Mouse (Mus musculus): ENCODE measurements around the gene Gm14443.
"Not testable (repeated sequence)": the region's sequence is repeated elsewhere in the genome, so short reads cannot be mapped to it uniquely, and the experiment has no call there.

Gm14443 gene

DNA sequence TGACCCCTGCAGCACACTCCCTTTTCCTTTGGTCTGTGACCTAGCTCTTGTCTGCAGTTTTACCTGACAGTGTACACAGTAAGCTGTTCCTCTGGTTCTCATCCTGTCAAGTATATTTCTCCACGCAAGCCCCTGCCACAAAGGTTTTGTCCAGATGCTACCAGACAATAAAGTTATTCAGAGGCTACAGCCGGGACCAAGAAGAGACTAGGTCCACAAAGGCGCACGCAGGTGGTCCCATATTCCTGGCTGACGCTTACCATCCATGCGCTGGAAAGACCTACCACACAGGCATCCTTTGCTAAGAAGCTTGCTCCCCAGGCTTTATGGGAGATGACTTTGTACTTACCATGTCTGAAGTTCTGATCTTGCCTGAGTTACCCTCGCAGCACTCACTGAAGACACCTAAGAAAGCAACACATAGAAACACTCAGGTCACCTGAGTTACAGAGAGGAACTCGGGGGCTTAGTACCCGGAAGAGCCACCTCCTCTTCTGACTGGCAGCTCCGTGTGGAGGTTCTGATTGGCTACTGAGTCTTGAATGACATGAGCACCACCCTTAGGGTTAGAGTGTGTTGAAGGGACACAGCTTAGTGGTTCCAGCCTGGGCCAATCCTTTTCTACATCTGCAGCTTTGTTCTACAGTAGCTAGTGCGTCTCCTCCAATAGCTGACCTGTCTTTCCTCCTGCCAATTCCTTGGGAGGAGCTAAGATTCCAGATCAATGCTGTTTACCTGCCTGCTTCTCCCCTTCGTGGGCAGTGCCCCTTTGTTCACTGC, at the start of gene Gm14443:
Gm14443 (minus strand) TSS at position 471 of the 780 bp plus-strand sequence.
- not testable (repeated sequence) for DNase-seq

DNA sequence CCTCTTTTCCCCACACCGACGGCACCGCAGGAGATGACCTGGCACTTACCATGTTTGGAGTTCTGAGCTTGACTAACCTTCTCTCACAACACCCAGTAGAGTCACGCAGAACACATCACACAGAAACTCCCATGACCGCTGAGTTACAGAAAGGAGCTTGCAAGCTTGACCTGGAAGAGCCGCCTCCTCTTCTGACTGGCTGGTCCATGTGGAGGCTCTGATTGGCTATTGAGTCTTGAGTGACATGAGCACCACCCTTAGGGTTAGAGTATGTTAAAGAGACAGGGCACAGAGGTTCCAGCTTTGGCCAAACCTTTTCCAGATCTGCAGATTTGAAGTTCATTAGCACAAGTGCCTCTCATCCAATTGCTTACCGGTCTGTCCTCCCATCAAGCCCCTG, 31.1 kb upstream of the Gm14443 start, which contains the start of gene Gm14391:
Gm14391 (minus strand) TSS at position 186 of the 400 bp plus-strand sequence.
- not testable (repeated sequence) for DNase-seq

DNA sequence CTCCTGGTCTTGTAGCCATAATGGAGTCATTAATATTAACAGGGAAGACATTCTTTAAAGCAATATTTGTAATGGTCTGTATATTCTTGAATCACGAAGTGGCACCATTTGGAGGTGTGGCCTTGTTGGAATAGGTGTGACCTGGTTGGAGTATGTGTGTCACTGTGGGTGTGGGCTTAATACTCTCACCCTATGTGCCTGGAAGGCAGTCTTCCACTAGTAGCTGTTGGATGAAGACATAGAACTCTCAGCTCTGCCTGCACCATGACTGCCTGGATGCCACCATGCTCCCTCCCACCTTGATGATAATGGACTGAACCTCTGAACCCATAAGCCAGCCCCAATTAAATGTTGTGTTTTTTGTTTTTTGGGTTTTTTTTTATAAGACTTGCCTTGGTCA, 3.3 kb upstream of the Gm14443 start:
- DNase-seq: not testable (repeated sequence)

DNA sequence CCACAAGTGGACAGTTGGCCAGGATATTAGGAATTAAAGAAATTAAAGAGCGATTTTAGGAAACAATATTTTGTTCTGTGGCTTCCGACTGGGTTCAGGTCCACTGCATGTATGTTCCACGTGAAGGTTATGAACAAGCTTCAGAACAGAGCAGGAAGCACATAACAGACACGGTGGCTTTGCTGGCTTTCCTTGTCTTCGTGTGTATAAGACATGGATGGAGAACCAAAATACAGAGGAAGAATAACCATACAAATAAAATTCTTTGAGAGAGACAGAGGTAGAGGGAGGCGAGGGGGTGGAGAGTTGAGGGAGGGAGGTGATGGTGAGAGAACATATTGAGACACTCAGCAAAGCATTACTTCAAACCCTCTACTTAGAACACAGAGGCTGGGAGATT, 641 bp upstream of the Gm14443 start:
- DNase-seq: no peak

DNA sequence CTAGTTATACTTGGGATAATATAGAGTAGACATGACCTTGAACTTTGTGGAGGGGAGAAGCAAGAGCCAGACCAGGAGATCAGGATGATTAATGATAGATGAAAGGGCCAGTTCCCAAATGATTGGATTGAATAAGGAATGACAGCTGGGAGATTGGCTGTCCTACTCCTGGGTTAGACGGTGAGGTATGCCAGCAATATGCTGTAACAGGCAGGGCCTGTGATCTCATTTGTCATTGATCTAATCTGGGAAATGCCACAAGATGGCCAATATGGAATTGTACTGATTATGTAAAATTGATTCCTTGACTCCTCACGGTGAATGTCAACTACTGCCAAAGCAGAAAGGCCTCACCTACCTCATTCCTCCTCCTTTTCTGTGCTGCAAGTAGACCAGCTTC, 1.6 kb downstream of the Gm14443 start:
- DNase-seq: not testable (repeated sequence)

DNA sequence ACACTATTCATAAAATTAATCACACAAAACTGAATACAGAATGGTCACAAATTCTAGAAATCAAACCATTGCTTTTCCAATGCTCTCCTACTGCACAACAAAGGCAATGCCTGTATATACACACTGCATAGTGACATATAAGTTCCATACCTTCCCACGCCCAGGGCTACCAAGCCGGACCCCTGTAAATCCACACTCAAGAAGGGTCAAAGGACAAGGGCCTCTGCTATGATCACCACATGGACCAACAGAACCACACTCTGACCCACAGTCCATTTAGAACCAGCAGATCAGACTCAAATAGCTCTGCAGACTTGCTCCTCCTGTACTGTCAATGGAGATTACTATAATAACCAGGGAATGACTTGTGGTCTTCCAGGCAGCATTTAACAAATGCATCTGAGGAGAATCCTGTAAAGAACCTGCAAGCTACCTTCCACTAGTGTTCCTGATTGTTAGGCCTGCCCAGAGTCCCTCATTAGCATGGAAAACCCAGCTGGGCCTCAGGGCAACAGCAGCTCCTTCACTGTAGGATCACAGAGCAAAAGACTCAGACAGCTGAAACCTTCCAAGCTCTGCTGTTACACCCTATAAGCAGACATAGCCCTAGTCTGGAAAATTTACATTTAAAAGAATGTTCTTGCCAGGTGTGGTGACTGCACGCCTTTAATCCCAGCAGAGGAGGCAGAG, 2.6 kb downstream of the Gm14443 start:
- not testable (repeated sequence) for DNase-seq

DNA sequence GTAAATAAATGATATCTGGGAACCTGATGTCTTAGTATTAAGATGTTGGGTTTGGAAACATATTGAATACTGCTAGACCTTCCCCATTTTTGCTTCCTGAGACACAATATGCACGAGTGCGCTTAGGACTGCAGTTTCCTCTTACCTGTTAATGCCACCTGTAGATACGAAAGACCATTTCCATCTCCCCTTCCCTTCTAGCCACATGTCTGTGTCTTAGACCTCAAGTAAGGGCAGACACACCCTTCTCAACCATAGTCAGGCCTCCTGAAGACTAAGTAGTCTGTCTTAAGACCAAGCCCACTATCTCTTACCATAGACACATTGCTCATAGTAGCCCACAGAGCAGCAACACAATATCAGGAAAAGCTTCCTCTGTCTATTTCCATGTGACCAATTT, 3.5 kb downstream of the Gm14443 start:
- DNase-seq: no peak

DNA sequence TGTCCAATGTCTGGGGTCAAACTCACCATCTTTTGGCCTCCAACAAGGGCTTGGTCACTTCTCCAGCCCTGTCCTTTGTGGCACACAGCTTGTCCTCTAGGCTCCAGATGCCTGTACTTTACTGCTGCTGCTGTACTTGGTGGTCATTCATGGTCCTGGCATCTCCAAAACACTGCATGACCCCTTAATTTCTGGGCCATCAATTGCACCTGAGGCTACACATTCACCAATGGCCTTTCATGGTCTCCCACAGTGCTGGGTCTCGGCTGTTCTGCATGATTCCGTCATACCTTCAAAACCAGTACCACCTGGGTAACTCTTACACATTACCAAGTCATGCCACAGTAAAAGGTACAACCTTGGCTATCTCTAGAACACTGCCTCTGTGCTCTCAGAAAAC, 8.8 kb downstream of the Gm14443 start:
- not testable (repeated sequence) for DNase-seq

DNA sequence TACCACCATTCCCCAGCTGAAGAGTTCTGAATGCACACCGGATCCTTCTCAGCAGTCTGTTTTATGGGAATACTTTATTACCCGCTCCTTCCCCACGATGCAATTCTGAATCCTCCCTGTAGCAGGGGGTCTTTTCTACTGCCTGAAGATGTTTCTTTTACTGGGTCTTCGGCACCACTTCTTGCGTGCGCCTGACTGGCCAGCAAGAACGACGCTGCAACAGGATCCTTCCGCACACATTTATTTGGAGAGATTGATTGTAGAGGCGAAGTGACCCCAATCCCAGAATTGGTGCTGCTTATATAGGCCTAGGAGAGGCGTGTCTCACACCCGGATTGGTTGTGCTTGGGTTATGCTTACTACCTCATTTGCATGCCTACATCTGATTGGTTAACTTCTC, 10.6 kb downstream of the Gm14443 start:
- not testable (repeated sequence) for DNase-seq

DNA sequence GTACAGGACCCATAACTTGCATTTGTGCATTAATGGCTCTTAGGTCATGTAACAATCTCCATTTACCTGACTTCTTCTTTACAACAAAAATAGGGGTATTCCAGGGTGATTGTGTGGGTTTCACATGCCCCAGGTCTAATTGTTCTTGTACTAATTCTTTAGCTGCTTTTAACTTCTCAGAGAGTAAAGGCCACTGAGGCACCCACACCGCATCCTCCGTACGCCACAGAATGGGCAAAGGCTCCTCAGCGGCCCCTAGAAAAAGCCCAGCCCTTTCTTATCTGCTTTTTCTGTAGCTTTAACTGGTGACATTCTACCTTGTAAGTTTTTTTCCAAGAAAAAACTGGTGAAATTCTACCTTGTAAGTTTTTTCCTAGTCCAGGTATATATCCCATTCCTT, 14.2 kb downstream of the Gm14443 start:
- not testable (repeated sequence) for DNase-seq

DNA sequence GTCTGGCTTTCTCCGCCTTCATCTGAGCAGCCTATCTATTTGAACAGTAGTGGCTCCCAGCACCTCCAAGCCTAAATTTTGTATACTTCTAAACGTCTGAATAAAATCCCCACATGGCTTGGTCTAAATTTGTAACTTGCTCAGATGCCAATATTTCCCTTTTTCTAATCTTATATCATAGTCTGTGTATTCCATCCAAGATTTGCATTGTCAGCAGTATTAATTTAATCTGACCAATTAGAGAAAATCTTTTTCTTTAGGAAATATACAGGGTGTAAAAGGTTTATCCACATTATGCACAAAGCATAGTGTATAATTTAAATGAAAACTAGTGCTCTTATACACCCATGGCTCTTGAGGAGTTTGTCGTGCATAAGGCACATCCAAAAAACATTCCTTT, 17.0 kb downstream of the Gm14443 start:
- no peak for DNase-seq

DNA sequence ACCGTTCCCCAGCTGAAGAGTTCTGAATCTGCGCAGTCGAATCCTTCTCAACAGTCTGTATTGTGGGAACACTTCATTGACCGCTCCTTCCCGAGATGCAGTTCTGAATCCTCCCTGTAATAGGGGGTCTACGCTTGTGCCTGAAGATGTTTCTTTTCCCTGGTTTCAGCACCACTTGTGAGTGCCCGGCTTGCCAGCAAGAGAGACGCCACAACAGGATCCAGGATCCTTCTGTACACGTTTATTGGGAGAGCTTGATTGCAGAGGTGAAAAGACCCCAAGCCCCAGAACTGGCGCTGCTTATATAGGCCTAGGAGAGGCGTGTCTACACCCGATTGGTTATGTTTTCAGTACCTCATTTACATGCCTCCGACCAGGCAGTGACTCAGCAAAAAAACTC, 19.0 kb downstream of the Gm14443 start:
- no peak for DNase-seq

DNA sequence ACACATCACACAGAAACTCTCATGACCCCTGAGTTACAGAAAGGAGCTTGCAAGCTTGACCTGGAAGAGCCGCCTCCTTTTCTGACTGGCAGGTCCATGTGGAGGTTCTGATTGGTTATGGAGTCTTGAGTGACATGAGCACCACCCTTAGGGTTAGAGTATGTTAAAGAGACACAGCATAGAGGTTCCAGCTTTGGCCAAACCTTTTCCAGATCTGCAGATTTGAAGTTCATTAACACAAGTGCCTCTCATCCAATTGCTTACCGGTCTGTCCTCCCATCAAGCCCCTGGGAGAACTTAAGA, 33.7 kb downstream of the Gm14443 start, which contains the start of gene Gm14399:
Gm14399 (minus strand) TSS at position 20 of the 303 bp plus-strand sequence.
- not testable (repeated sequence) for DNase-seq

DNA sequence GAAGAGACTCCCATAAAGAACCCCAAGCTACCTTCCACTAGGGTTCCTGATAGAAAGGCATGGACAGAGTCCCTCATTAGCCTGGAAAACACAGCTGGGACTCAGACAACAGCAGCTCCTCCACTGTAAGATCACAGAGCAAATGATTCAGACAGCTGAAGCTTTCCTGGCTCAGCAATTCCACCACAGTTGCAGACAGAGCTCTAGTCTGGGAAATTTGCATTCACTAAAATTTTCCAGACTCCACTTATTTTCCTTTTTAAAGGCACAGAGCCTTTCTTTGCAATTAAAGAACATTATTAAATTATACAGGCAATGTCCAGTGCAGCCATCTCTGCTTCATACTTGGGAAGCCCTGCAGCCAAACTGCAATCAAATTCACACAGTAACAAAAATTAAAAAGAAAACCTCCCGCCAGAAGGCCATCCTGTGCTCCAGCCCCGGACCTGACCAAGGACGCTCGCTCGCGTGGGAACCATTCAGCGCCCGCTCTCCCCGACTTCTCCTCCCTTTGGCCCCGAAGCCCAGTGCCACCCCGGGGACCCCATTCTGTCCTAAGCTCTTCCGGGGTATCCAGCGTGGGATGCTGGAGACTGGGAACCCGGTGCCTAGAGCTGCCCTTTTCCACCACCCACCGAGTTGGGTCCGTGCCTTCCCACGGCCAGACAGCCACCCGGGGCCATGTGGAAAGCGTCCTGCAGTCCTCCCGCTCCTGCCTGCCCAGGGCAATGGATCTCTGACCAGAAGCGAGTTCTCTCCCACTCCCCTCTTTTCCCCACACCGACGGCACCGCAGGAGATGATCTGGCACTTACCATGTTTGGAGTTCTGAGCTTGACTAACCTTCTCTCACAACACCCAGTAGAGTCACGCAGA, 34.3 kb downstream of the Gm14443 start:
- not testable (repeated sequence) for DNase-seq

DNA sequence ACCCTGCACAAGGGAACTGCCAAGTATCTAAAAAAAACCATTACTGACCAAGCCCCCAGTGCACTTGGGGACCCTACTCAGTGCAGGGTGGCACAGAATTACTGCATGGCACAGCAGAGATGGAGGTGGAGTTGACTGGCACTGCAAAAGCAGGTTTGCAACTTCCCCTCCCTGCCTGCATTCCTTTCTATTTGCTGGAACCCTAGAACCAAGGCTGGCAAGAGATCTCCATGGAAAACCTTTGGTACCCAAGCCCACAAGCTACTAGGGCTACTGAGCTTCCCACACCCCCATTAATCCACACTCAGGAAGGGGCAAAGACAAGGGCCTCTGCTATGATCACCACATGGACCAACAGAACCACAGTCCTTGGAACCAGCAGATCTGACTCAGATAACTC, 35.0 kb downstream of the Gm14443 start:
- not testable (repeated sequence) for DNase-seq
